Mouse (Mus musculus): ENCODE data around the gene Ulk4. TPM values are rescaled to one million over a fixed set of nuclear protein-coding genes. Genes with fewer than 3 reads are reported as not detected.

Ulk4 gene
- polyA plus RNA-seq, 1 experiment from 2014 or later: 32.8 TPM

GRCm38 (mm10) chr9:121001681-121002540, 275.1 kb downstream of the Ulk4 start:
- 61% methylated on average over 15 of the region's 15 CpGs for WGBS (ENCODE audit: insufficient replicate concordance)
- no peak overlapping the region for H3K9ac ChIP-seq
- no peaks in the 10 kb centered on the region for H3K9me3 ChIP-seq (replicated peaks)
- H3K36me3 ChIP-seq (replicated peaks): no peaks in the 10 kb centered on the region
- H3K4me3 ChIP-seq (replicated peaks): no peak overlapping the region
- no peak overlapping the region for H3K27ac ChIP-seq (replicated peaks)
- ATAC-seq (ENCODE audit: insufficient read depth): no peak
- H3K27me3 ChIP-seq: no peaks in the 10 kb centered on the region
- no peak overlapping the region for H3K4me2 ChIP-seq
- H3K4me1 ChIP-seq (replicated peaks): peaks cover 3% of the 10 kb centered on the region; the same call in 1 of the 2 replicates

- no peak overlapping the region for H3K4me2 ChIP-seq
- H3K27ac ChIP-seq (replicated peaks): no peak overlapping the region
- H3K4me3 ChIP-seq (replicated peaks): no peak overlapping the region
- no peak for ATAC-seq (ENCODE audit: insufficient read depth)
- H3K9me3 ChIP-seq (replicated peaks): no peaks in the 10 kb centered on the region
- H3K9ac ChIP-seq: no peak overlapping the region
- H3K36me3 ChIP-seq (replicated peaks): no peaks in the 10 kb centered on the region
- no peaks in the 10 kb centered on the region for H3K27me3 ChIP-seq
- WGBS (ENCODE audit: insufficient replicate concordance): 54% methylated on average over 7 of the region's 7 CpGs
- H3K4me1 ChIP-seq (replicated peaks): peaks cover 3% of the 10 kb centered on the region; the same call in 1 of the 2 replicates
Observed at GRCm38 (mm10) chr9:121000641-121001320, 276.2 kb downstream of the Ulk4 start.

- Histone ChIP-seq H3K9me3 (replicated peaks) (no peaks in the 10 kb centered on the region), H3K4me3 (replicated peaks) (no peak overlapping the region), H3K4me1 (replicated peaks) (peaks cover 3% of the 10 kb centered on the region; the same call in 1 of the 2 replicates), H3K9ac (no peak overlapping the region), H3K27ac (replicated peaks) (no peak overlapping the region), H3K36me3 (replicated peaks) (no peaks in the 10 kb centered on the region), H3K27me3 (no peaks in the 10 kb centered on the region), H3K4me2 (no peak overlapping the region)
- WGBS (ENCODE audit: insufficient replicate concordance): 62% methylated on average over 11 of the region's 11 CpGs
- no peak for ATAC-seq (ENCODE audit: insufficient read depth)
Observed at GRCm38 (mm10) chr9:120998696-120999095, 278.3 kb downstream of the Ulk4 start.

- WGBS (ENCODE audit: insufficient replicate concordance): 57% methylated on average over 15 of the region's 15 CpGs
- no peak overlapping the region for H3K27ac ChIP-seq (replicated peaks)
Observed at GRCm38 (mm10) chr9:120994223-120995155, 282.5 kb downstream of the Ulk4 start.

GRCm38 (mm10) chr9:120993004-120993403, 284.0 kb downstream of the Ulk4 start:
- Histone ChIP-seq H3K9ac (no peak overlapping the region), H3K4me2 (no peak overlapping the region), H3K27ac (replicated peaks) (no peak overlapping the region), H3K9me3 (replicated peaks) (no peaks in the 10 kb centered on the region), H3K4me3 (replicated peaks) (no peak overlapping the region), H3K27me3 (no peaks in the 10 kb centered on the region), H3K36me3 (replicated peaks) (no peaks in the 10 kb centered on the region), H3K4me1 (replicated peaks) (no peaks in the 10 kb centered on the region; the same call in 1 of the 2 replicates)
- no peak for ATAC-seq (ENCODE audit: insufficient read depth)
- WGBS (ENCODE audit: insufficient replicate concordance): 48% methylated on average over 10 of the region's 10 CpGs

More at GRCm38 (mm10) chr9:120994223-120995155, 282.5 kb downstream of the Ulk4 start:
- Histone ChIP-seq H3K4me3 (replicated peaks) (no peak overlapping the region), H3K9me3 (replicated peaks) (no peaks in the 10 kb centered on the region), H3K4me1 (replicated peaks) (no peaks in the 10 kb centered on the region; the same call in 1 of the 2 replicates), H3K9ac (no peak overlapping the region), H3K4me2 (no peak overlapping the region), H3K27me3 (no peaks in the 10 kb centered on the region), H3K36me3 (replicated peaks) (no peaks in the 10 kb centered on the region)
- no peak for ATAC-seq (ENCODE audit: insufficient read depth)

GRCm38 (mm10) chr9:120991801-120992200, 285.2 kb downstream of the Ulk4 start:
- Histone ChIP-seq H3K36me3 (replicated peaks) (no peaks in the 10 kb centered on the region), H3K4me2 (no peak overlapping the region), H3K27me3 (no peaks in the 10 kb centered on the region), H3K4me3 (replicated peaks) (no peak overlapping the region), H3K9ac (no peak overlapping the region), H3K4me1 (replicated peaks) (no peaks in the 10 kb centered on the region), H3K9me3 (replicated peaks) (no peaks in the 10 kb centered on the region), H3K27ac (replicated peaks) (no peak overlapping the region)
- ATAC-seq (ENCODE audit: insufficient read depth): no peak
- WGBS (ENCODE audit: insufficient replicate concordance): 41% methylated on average over 2 of the region's 2 CpGs

- Histone ChIP-seq H3K4me3 (replicated peaks) (no peak overlapping the region), H3K9me3 (replicated peaks) (no peaks in the 10 kb centered on the region), H3K9ac (no peak overlapping the region), H3K27me3 (no peaks in the 10 kb centered on the region), H3K4me1 (replicated peaks) (0 out of 2 replicates have a peak, but pooled peaks cover 3% of the 10 kb centered on the region), H3K4me2 (no peak overlapping the region), H3K27ac (replicated peaks) (no peak overlapping the region), H3K36me3 (replicated peaks) (no peaks in the 10 kb centered on the region)
- 71% methylated on average over 15 of the region's 15 CpGs for WGBS (ENCODE audit: insufficient replicate concordance)
- no peak for ATAC-seq (ENCODE audit: insufficient read depth)
Observed at GRCm38 (mm10) chr9:120989806-120990700, 286.9 kb downstream of the Ulk4 start.

- no peaks in the 10 kb centered on the region for H3K9me3 ChIP-seq (replicated peaks)
- ATAC-seq (ENCODE audit: insufficient read depth): no peak
- H3K4me2 ChIP-seq: no peak overlapping the region
- H3K4me3 ChIP-seq (replicated peaks): no peak overlapping the region
- 63% methylated on average over 9 of the region's 9 CpGs for WGBS (ENCODE audit: insufficient replicate concordance)
- H3K36me3 ChIP-seq (replicated peaks): no peaks in the 10 kb centered on the region
- no peaks in the 10 kb centered on the region for H3K27me3 ChIP-seq
- no peak overlapping the region for H3K9ac ChIP-seq
- H3K4me1 ChIP-seq (replicated peaks): peaks cover 19% of the 10 kb centered on the region
- H3K27ac ChIP-seq (replicated peaks): no peak overlapping the region
Observed at GRCm38 (mm10) chr9:120988088-120988487, 288.9 kb downstream of the Ulk4 start.

- no peak overlapping the region for H3K9ac ChIP-seq
- 59% methylated on average over 4 of the region's 4 CpGs for WGBS (ENCODE audit: insufficient replicate concordance)
- no peaks in the 10 kb centered on the region for H3K27me3 ChIP-seq
- H3K9me3 ChIP-seq (replicated peaks): no peaks in the 10 kb centered on the region
- H3K4me2 ChIP-seq: no peak overlapping the region
- H3K4me3 ChIP-seq (replicated peaks): no peak overlapping the region
- peaks cover 21% of the 10 kb centered on the region for H3K4me1 ChIP-seq (replicated peaks)
- H3K27ac ChIP-seq (replicated peaks): no peak overlapping the region
- H3K36me3 ChIP-seq (replicated peaks): no peaks in the 10 kb centered on the region
- no peak for ATAC-seq (ENCODE audit: insufficient read depth)
Observed at GRCm38 (mm10) chr9:120986994-120987393, 290.0 kb downstream of the Ulk4 start.

- ATAC-seq (ENCODE audit: insufficient read depth): no peak
- 68% methylated on average over 3 of the region's 3 CpGs for WGBS (ENCODE audit: insufficient replicate concordance)
Observed at GRCm38 (mm10) chr9:120986255-120986654, 290.7 kb downstream of the Ulk4 start.

More at GRCm38 (mm10) chr9:120986255-120986654, 290.7 kb downstream of the Ulk4 start:
- Histone ChIP-seq H3K27ac (replicated peaks) (no peak overlapping the region), H3K36me3 (replicated peaks) (no peaks in the 10 kb centered on the region), H3K9ac (no peak overlapping the region), H3K9me3 (replicated peaks) (no peaks in the 10 kb centered on the region), H3K4me2 (no peak overlapping the region), H3K4me3 (replicated peaks) (no peak overlapping the region), H3K4me1 (replicated peaks) (peaks cover 21% of the 10 kb centered on the region), H3K27me3 (no peaks in the 10 kb centered on the region)

Data from liver, embryonic 15.5 days (tissue).